Mouse (Mus musculus) T-cell, adult 2 months (primary cell): ENCODE data around the gene 1700025G04Rik.
A peak's percentile ranks its signal among the peaks of the same experiment; 100 is the strongest.
"Not testable (repeated sequence)": the region's sequence is repeated elsewhere in the genome, so short reads cannot be mapped to it uniquely, and the experiment has no call there.

ENCODE experiments used
- DNase-seq: peaks from one replicate; pipeline ENCODE4 v3.0.0; 2022; ENCODE audit warnings: low spot score

Gene 1700025G04Rik

GRCm38 (mm10) chr1:151851051-151851848 is 238.7 kb downstream of the 1700025G04Rik start:
- DNase-seq: no peak

- no peak for DNase-seq
These were observed 239.8 kb downstream of the 1700025G04Rik start for GRCm38 (mm10) chr1:151849993-151850608.

- DNase-seq: no peak
These were observed 241.6 kb downstream of the 1700025G04Rik start for GRCm38 (mm10) chr1:151848286-151848685.

- no peak for DNase-seq
These were observed 243.8 kb downstream of the 1700025G04Rik start for GRCm38 (mm10) chr1:151845926-151846782.

GRCm38 (mm10) chr1:151845252-151845832 is 244.6 kb downstream of the 1700025G04Rik start:
- no peak for DNase-seq

- DNase-seq: not testable (repeated sequence)
These were observed 249.6 kb downstream of the 1700025G04Rik start for GRCm38 (mm10) chr1:151840345-151840744.

GRCm38 (mm10) chr1:151835261-151835660 is 254.7 kb downstream of the 1700025G04Rik start:
- DNase-seq: no peak

- no peak for DNase-seq
These were observed 258.1 kb downstream of the 1700025G04Rik start for GRCm38 (mm10) chr1:151831791-151832190.

- no peak for DNase-seq
These were observed 264.9 kb downstream of the 1700025G04Rik start for GRCm38 (mm10) chr1:151825065-151825464.

- DNase-seq: peak; percentile 30
These were observed 269.5 kb downstream of the 1700025G04Rik start for GRCm38 (mm10) chr1:151820457-151820856.

- DNase-seq: no peak
These were observed 270.7 kb downstream of the 1700025G04Rik start for GRCm38 (mm10) chr1:151819190-151819589.

GRCm38 (mm10) chr1:151816051-151816450 is 273.9 kb downstream of the 1700025G04Rik start:
- no peak for DNase-seq

- DNase-seq: no peak
These were observed 277.8 kb downstream of the 1700025G04Rik start for GRCm38 (mm10) chr1:151812004-151812712.

- no peak for DNase-seq
These were observed 278.5 kb downstream of the 1700025G04Rik start for GRCm38 (mm10) chr1:151811456-151811855.

GRCm38 (mm10) chr1:151810628-151811421 is 279.1 kb downstream of the 1700025G04Rik start:
- no peak for DNase-seq

- DNase-seq: no peak
These were observed 282.6 kb downstream of the 1700025G04Rik start for GRCm38 (mm10) chr1:151807286-151807685.

- DNase-seq: not testable (repeated sequence)
These were observed 287.1 kb downstream of the 1700025G04Rik start for GRCm38 (mm10) chr1:151802795-151803194.
